Mouse (Mus musculus) MEL (cell line): ENCODE measurements at regions not wholly inside any gene's neighbourhood (a gene's known extent, or its start where the extent isn't known, plus 50 kb on each side); places are given as distances from the start of the nearest gene placed in this dataset.

ENCODE experiments used
- CTCF ChIP-seq, 3 experiments: IDR thresholded peaks in 2 of 3; conservative IDR thresholded peaks in 1 of 3; 2 replicates each; pipeline ENCODE4 v1.5.1; 2011 to 2012; ENCODE audit warnings: low read length in 3 of 3, low read depth in 2 of 3, mild to moderate bottlenecking in 2 of 3, improper control_type of control experiment in 1 of 3, inconsistent platforms in 1 of 3, mixed read lengths in 1 of 3, moderate library complexity in 1 of 3; ENCODE audit not compliant: control insufficient read depth in 1 of 3, insufficient read depth in 1 of 3, poor library complexity in 1 of 3, severe bottlenecking in 1 of 3
- EP300 ChIP-seq, 2 experiments: IDR thresholded peaks; 2 replicates each; pipeline ENCODE4 v1.6.1; 2011; ENCODE audit warnings: improper control_type of control experiment in 2 of 2, low read length in 2 of 2, low read depth in 1 of 2, mild to moderate bottlenecking in 1 of 2
- POLR2A ChIP-seq, 2 experiments: IDR thresholded peaks; 2 replicates each; pipeline ENCODE4 v1.6.1; 2011 to 2012; ENCODE audit warnings: low read length in 2 of 2, mild to moderate bottlenecking in 2 of 2, control low read depth in 1 of 2, improper control_type of control experiment in 1 of 2, low read depth in 1 of 2, moderate library complexity in 1 of 2; ENCODE audit not compliant: control insufficient read depth in 1 of 2, insufficient read depth in 1 of 2, poor library complexity in 1 of 2

DNA sequence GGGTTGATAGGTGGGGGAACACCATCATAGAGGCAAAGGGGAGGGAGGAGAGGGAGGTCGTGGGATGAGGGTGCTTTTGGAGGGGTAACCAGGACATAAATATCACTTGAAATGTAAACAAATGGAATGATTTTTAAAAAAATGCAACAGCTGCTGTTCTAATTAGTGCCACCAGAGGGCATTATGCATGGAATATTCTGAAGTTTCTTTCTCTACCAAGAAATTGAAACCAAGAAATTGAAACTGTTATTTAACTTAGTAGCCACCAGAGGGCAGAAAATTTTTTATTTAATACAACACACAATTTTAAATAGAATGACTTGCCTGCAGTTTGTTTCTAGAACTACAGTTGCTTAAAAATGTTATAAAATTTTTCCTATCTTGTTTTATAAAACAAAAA is 77.9 kb upstream of the Peg12 start:
- TF ChIP-seq CTCF (IDR thresholded peaks at IDR 0.05 in 2 of 3, conservative IDR thresholded peaks at IDR 0.05 in 1 of 3; ENCODE audit: control insufficient read depth in 1 of 3, insufficient read depth in 1 of 3, low read depth in 2 of 3, low read length in 3 of 3, poor library complexity in 1 of 3, severe bottlenecking in 1 of 3) (peak in 2 of 3 experiments; percentile 37 to 66; a peak in 4 of 6 replicates), EP300 (IDR thresholded peaks at IDR 0.05; ENCODE audit: low read depth in 1 of 2, low read length in 2 of 2) (no peak), POLR2A (IDR thresholded peaks at IDR 0.05; ENCODE audit: control insufficient read depth in 1 of 2, insufficient read depth in 1 of 2, low read depth in 1 of 2, low read length in 2 of 2, poor library complexity in 1 of 2) (no peak)
